Mouse (Mus musculus) ES-E14 (cell line): ENCODE measurements around the gene Abhd10.

Source experiments
- CHD2 ChIP-seq: IDR thresholded peaks from 2 replicates; pipeline ENCODE4 v1.6.1; 2014; ENCODE audit warnings: mild to moderate bottlenecking, low read depth, low read length, inconsistent platforms
- HCFC1 ChIP-seq: IDR thresholded peaks from 2 replicates; pipeline ENCODE4 v1.6.1; 2012; ENCODE audit warnings: low read length, inconsistent platforms, borderline replicate concordance; ENCODE audit not compliant: insufficient read depth
- ZC3H11A ChIP-seq: IDR thresholded peaks from 2 replicates; pipeline ENCODE4 v1.6.1; 2012; ENCODE audit warnings: low read depth, mild to moderate bottlenecking, inconsistent platforms, low read length, borderline replicate concordance
- ZNF384 ChIP-seq: IDR thresholded peaks from 2 replicates; pipeline ENCODE4 v1.6.1; 2012; ENCODE audit warnings: low read depth, low read length, inconsistent platforms

- TF ChIP-seq ZC3H11A (no peak), HCFC1 (no peak), CHD2 (no peak), ZNF384 (no peak)
Measured at GRCm38 (mm10) chr16:45767434-45767833, 24.7 kb upstream of the Abhd10 start.
